Mouse (Mus musculus): ENCODE data around the gene Prg2. TPM values are rescaled to one million over a fixed set of nuclear protein-coding genes. Genes with fewer than 3 reads are reported as not detected.

The Prg2 gene
- polyA plus RNA-seq, 2 experiments, result 21.8 to 62.4 TPM

- TF ChIP-seq EP300 (IDR thresholded peaks at IDR 0.05; ENCODE audit: low read depth) (no peak), CTCF (IDR thresholded peaks at IDR 0.05; ENCODE audit: low read depth) (peak; percentile 32; the same call in 1 of the 2 replicates)
- Histone ChIP-seq H3K9me3 (ENCODE audit: control insufficient read depth, low read length) (no peaks in the 10 kb centered on the region), H3K36me3 (replicated peaks; ENCODE audit: control insufficient read depth, insufficient read depth, low read depth) (peaks cover 33% of the 10 kb centered on the region), H3K4me2 (ENCODE audit: low read depth) (peak within 1 kb of the TSS; percentile 87), H3K4me3 (ENCODE audit: insufficient read depth in 1 of 2, low read depth in 2 of 2, low read length in 2 of 2) (peak within 1 kb of the TSS; percentile 95 to 100), H3K9ac (replicated peaks) (peak within 1 kb of the TSS; percentile 99), H3K4me1 (replicated peaks; ENCODE audit: control insufficient read depth in 2 of 2, insufficient read depth in 2 of 2, low read length in 1 of 2) (peaks cover 29 to 34% of the 10 kb centered on the region in 2 experiments), H3K27ac (peak within 1 kb of the TSS; percentile 96), H3K27me3 (ENCODE audit: control insufficient read depth, insufficient read depth, low read length) (no peaks in the 10 kb centered on the region)
- 3% methylated on average over 38 of the region's 38 CpGs for WGBS (ENCODE audit: insufficient replicate concordance)
- DNase-seq (ENCODE audit: low read depth in 3 of 3, low spot score in 3 of 3), result peak; percentile 72 to 76 (median 73)
- peak; percentile 63 for ATAC-seq (ENCODE audit: insufficient read depth)
These were observed 43.5 kb upstream of the Prg2 start, which contains the start of gene Slc43a3 for GRCm38 (mm10) chr2:84936474-84937429. Gene Slc43a3, plus strand, starts transcription at chr2:84936579.

- peaks cover 42% of the 10 kb centered on the region for H3K36me3 ChIP-seq (replicated peaks; ENCODE audit: control insufficient read depth, insufficient read depth, low read depth)
- DNase-seq (ENCODE audit: low read depth in 3 of 3, low spot score in 3 of 3) (peak in 1 of 3 experiments; percentile 35), ATAC-seq (ENCODE audit: insufficient read depth) (no peak)
- H3K4me3 ChIP-seq (ENCODE audit: insufficient read depth in 1 of 2, low read depth in 2 of 2, low read length in 2 of 2), result peak overlapping the region; percentile 95 to 100
- WGBS (ENCODE audit: insufficient replicate concordance), result 13% methylated on average over 3 of the region's 3 CpGs
- peak overlapping the region; percentile 87 for H3K4me2 ChIP-seq (ENCODE audit: low read depth)
- no peaks in the 10 kb centered on the region for H3K9me3 ChIP-seq (ENCODE audit: control insufficient read depth, low read length)
- H3K27me3 ChIP-seq (ENCODE audit: control insufficient read depth, insufficient read depth, low read length), result no peaks in the 10 kb centered on the region
- TF ChIP-seq CTCF (IDR thresholded peaks at IDR 0.05; ENCODE audit: low read depth), result no peak
- no peak for TF ChIP-seq EP300 (IDR thresholded peaks at IDR 0.05; ENCODE audit: low read depth)
- peak overlapping the region; percentile 99 for H3K9ac ChIP-seq (replicated peaks)
- peaks cover 32 to 36% of the 10 kb centered on the region in 2 experiments for H3K4me1 ChIP-seq (replicated peaks; ENCODE audit: control insufficient read depth in 2 of 2, insufficient read depth in 2 of 2, low read length in 1 of 2)
- peak overlapping the region; percentile 96 for H3K27ac ChIP-seq
These were observed 42.6 kb upstream of the Prg2 start for GRCm38 (mm10) chr2:84937491-84938150.

- ATAC-seq (ENCODE audit: insufficient read depth) (peak; percentile 92), DNase-seq (ENCODE audit: low read depth in 3 of 3, low spot score in 3 of 3) (peak; percentile 96 to 99 (median 97))
- peaks cover 34 to 39% of the 10 kb centered on the region in 2 experiments for H3K4me1 ChIP-seq (replicated peaks; ENCODE audit: control insufficient read depth in 2 of 2, insufficient read depth in 2 of 2, low read length in 1 of 2)
These were observed 41.9 kb upstream of the Prg2 start for GRCm38 (mm10) chr2:84938249-84938946.

GRCm38 (mm10) chr2:84939306-84939705, 41.0 kb upstream of the Prg2 start:
- TF ChIP-seq CTCF (IDR thresholded peaks at IDR 0.05; ENCODE audit: low read depth) (peak; percentile 31; the same call in 1 of the 2 replicates), EP300 (IDR thresholded peaks at IDR 0.05; ENCODE audit: low read depth) (peak; percentile 19; the same call in 1 of the 2 replicates)
- Histone ChIP-seq H3K27ac (peak overlapping the region; percentile 96), H3K4me1 (replicated peaks; ENCODE audit: control insufficient read depth in 2 of 2, insufficient read depth in 2 of 2, low read length in 1 of 2) (peaks cover 38 to 44% of the 10 kb centered on the region in 2 experiments), H3K9ac (replicated peaks) (peak overlapping the region; percentile 99), H3K4me3 (ENCODE audit: insufficient read depth in 1 of 2, low read depth in 2 of 2, low read length in 2 of 2) (peak overlapping the region; percentile 95 to 100), H3K36me3 (replicated peaks; ENCODE audit: control insufficient read depth, insufficient read depth, low read depth) (peaks cover 56% of the 10 kb centered on the region), H3K27me3 (ENCODE audit: control insufficient read depth, insufficient read depth, low read length) (no peaks in the 10 kb centered on the region), H3K9me3 (ENCODE audit: control insufficient read depth, low read length) (no peaks in the 10 kb centered on the region), H3K4me2 (ENCODE audit: low read depth) (peak overlapping the region; percentile 87)
- no peak for ATAC-seq (ENCODE audit: insufficient read depth)
- 28% methylated on average over 3 of the region's 3 CpGs for WGBS (ENCODE audit: insufficient replicate concordance)
- peak in 2 of 3 experiments; percentile 31 to 44 for DNase-seq (ENCODE audit: low read depth in 3 of 3, low spot score in 3 of 3)

More at GRCm38 (mm10) chr2:84938249-84938946, 41.9 kb upstream of the Prg2 start:
- 8% methylated on average over 5 of the region's 5 CpGs for WGBS (ENCODE audit: insufficient replicate concordance)
- H3K4me2 ChIP-seq (ENCODE audit: low read depth), result peak overlapping the region; percentile 87
- H3K27me3 ChIP-seq (ENCODE audit: control insufficient read depth, insufficient read depth, low read length), result no peaks in the 10 kb centered on the region
- peaks cover 49% of the 10 kb centered on the region for H3K36me3 ChIP-seq (replicated peaks; ENCODE audit: control insufficient read depth, insufficient read depth, low read depth)
- H3K9ac ChIP-seq (replicated peaks), result peak overlapping the region; percentile 99
- TF ChIP-seq EP300 (IDR thresholded peaks at IDR 0.05; ENCODE audit: low read depth), result peak; percentile 97
- TF ChIP-seq CTCF (IDR thresholded peaks at IDR 0.05; ENCODE audit: low read depth), result no peak
- no peaks in the 10 kb centered on the region for H3K9me3 ChIP-seq (ENCODE audit: control insufficient read depth, low read length)
- H3K27ac ChIP-seq, result peak overlapping the region; percentile 96
- peak overlapping the region; percentile 95 to 100 for H3K4me3 ChIP-seq (ENCODE audit: insufficient read depth in 1 of 2, low read depth in 2 of 2, low read length in 2 of 2)

Measured in liver, embryonic 14.5 days (tissue).